Mouse (Mus musculus) heart, postnatal 0 days (tissue): ENCODE data around the gene Pik3cb.

Experiments
- CTCF ChIP-seq: IDR thresholded peaks from 2 replicates; pipeline ENCODE4 v1.5.1; 2016; ENCODE audit warnings: antibody characterized with exemption, control low read depth, low read depth
- EP300 ChIP-seq: IDR thresholded peaks from 2 replicates; pipeline ENCODE4 v1.6.1; 2016; ENCODE audit warnings: antibody characterized with exemption, low read depth

GRCm38 (mm10) chr9:99169029-99169428, 28.6 kb upstream of the Pik3cb start:
- TF ChIP-seq CTCF (no peak), EP300 (no peak)
